Comparison of ENCODE assay signal across 9 mouse cellular contexts in the genomic region with DNA sequence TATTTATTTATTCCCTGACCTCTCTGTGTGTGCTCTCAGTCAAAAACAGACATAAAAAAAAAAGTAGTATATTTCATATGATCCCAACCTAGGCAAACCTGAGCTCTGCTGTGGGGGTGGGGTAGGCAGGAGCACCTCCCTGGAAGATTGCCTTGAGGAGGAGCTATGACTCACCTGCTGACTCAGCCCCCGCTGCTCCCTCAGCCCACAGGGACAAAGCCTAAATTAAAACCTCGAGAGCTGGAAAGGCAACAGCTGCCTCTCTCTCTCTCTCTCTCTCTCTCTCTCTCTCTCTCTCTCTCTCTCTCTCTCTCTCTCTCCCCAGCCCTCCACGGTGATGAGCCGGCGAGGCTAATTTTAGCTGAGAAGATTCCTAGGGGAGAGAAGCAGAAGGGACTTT. TPM values are rescaled to one million over a fixed set of nuclear protein-coding genes. Genes with fewer than 3 reads are reported as not detected.
DNase-seq lines count a peak whose midpoint lies in the region; ATAC-seq lines count a peak whose summit lies in the region.
"Had no signal": no experiment of that assay in that cellular context is flagged by ENCODE, and none has a peak within 500 bp of the region (broad histone marks: within the 10 kb centered on the region; RNA-seq: fewer than 3 reads in every experiment).

No protein-coding gene starts in this region.

- H3K4me3 ChIP-seq in midbrain, embryonic 16.5 days (ENCODE audit: low read depth, low read length) = no peak overlapping the region
- H3K4me3 ChIP-seq: erythroblast, embryonic 14.5 days had no signal

- WGBS in midbrain, embryonic 16.5 days = 25% methylated on average over 5 of the region's 5 CpGs

- intact Hi-C loops in heart, postnatal 25 days (cut with DNase I) = no loop called here

- H3K9me3 ChIP-seq in midbrain, embryonic 16.5 days (replicated peaks; ENCODE audit: control insufficient read depth, low read length, poor library complexity, severe bottlenecking) = no peaks in the 10 kb centered on the region

- no peaks in the 10 kb centered on the region for H3K27me3 ChIP-seq in midbrain, embryonic 16.5 days (ENCODE audit: control insufficient read depth, insufficient read depth, low read depth, low read length)

- no peak overlapping the region for H3K9ac ChIP-seq in midbrain, embryonic 16.5 days (ENCODE audit: low read depth, low read length)

- ATAC-seq in midbrain, embryonic 16.5 days = no peak

- H3K27ac ChIP-seq in midbrain, embryonic 16.5 days (ENCODE audit: low read length) = no peak overlapping the region

- no peaks in the 10 kb centered on the region for H3K4me1 ChIP-seq in midbrain, embryonic 16.5 days (ENCODE audit: control insufficient read depth, insufficient read depth, low read length)

- no peaks in the 10 kb centered on the region for H3K36me3 ChIP-seq in midbrain, embryonic 16.5 days (ENCODE audit: control insufficient read depth, insufficient read depth, low read length)

- peak; percentile 97 for DNase-seq in heart, adult 11 months
- no peak for DNase-seq in heart, postnatal 25 days (ENCODE audit: low spot score)
- peak; percentile 12 for DNase-seq in R1 (ENCODE audit: low read depth, low spot score)
- DNase-seq in frontal cortex, postnatal 25 days (ENCODE audit: low spot score in 2 of 2) = peak; percentile 43 to 70
- DNase-seq in kidney, postnatal 36 days = peak; percentile 22 to 39
- DNase-seq in right cerebral cortex, postnatal 25 days = peak; percentile 82
- DNase-seq in spleen, postnatal 14 days (ENCODE audit: low spot score in 2 of 2) = no peak

- H3K4me2 ChIP-seq in midbrain, embryonic 16.5 days (ENCODE audit: low read length) = no peak overlapping the region

RNA-seq across cellular contexts. Expression of a gene that starts 49.1 kb away (rescaled TPM):
- 100 to 1,000 TPM; 279 to 317 TPM for total RNA-seq in heart, postnatal 25 days (2021)
- polyA plus RNA-seq in midbrain, embryonic 16.5 days (2015; fragmentation: Nextera tagmentation; extraction: Ambion mirVana) = 0.80 and 0.85 TPM in 2 replicates

RNA-seq across cellular contexts. Expression of a gene that starts 50.6 kb away (rescaled TPM):
- 10 to 100 TPM; 21.4 to 22.2 TPM for total RNA-seq in heart, postnatal 25 days (2021)
- 70.2 and 75.7 TPM in 2 replicates for polyA plus RNA-seq in midbrain, embryonic 16.5 days (2015; fragmentation: Nextera tagmentation; extraction: Ambion mirVana)

RNA-seq across cellular contexts. Expression of a gene that starts 50.6 kb away (rescaled TPM):
- total RNA-seq in heart, postnatal 25 days (2021) = 10 to 100 TPM; 14.5 to 15.1 TPM
- 24.9 and 31.5 TPM in 2 replicates for polyA plus RNA-seq in midbrain, embryonic 16.5 days (2015; fragmentation: Nextera tagmentation; extraction: Ambion mirVana)

Comparison
In these comparisons a context has a peak if more than half of its experiments do, and no peak if none do; other contexts are left out.
1. DNase-seq: peak in heart, adult 11 months (single experiment), R1 (single experiment), frontal cortex, postnatal 25 days (2 of 2), kidney, postnatal 36 days (2 of 2) and right cerebral cortex, postnatal 25 days (single experiment); none in heart, postnatal 25 days (single experiment) and spleen, postnatal 14 days (0 of 2).